Mouse (Mus musculus): ENCODE results near the gene 1700016D06Rik. TPM values are rescaled to one million over a fixed set of nuclear protein-coding genes. Genes with fewer than 3 reads are reported as not detected.
A peak's percentile ranks its signal among the peaks of the same experiment; 100 is the strongest.

The 1700016D06Rik gene
- polyA plus RNA-seq, 1 experiment from 2014 or later, result not detected

DNA sequence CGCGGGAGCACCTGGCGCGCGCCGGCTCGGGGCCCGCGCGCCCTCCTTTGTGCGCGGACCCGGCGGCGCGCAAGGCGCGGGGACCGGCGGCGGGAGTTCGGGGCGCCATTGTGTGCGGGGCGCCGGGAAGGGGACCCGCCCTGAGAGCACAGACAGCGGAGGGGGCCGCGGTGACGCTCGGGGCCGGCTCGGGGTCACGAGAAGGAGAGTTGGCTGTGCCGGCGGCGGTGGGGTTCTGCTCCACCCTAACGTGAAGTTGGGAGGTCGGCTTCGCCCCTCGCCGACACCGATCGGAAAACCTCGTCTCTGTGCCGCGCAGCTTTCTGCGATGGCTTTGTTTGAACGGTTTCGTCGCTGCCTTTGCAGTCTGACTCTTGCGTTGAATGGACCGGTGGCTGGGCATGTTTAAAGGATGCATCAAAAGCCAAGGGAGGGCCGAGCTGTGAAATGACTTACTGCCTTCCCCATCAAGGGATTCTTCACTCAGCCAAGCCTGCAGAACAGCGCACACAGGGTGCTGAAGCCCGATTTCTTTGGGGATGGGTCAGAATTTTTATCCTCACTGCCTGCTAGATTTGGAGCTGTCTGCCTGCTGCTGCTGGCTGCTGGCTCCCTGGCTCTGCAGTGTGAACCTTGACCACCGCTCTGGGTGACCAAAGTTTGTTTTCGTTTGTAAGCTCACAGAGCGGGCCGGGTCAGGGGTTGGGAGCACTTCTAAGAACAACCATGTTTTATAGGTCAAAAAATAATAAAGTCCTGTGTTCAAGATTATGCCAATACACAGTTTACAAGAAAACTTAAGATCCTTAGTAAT is 27.8 kb upstream of the 1700016D06Rik start:
- peak; percentile 54 for ATAC-seq (ENCODE audit: low read depth)
- no peaks in the 10 kb centered on the region for H3K9me3 ChIP-seq (ENCODE audit: control insufficient read depth, low read length)
- no peaks in the 10 kb centered on the region for H3K27me3 ChIP-seq (ENCODE audit: control insufficient read depth, insufficient read depth, low read length)
- peak overlapping the region; percentile 76 for H3K4me3 ChIP-seq (ENCODE audit: low read depth, low read length)
- under 1% methylated on average over 52 of the region's 61 CpGs for WGBS
- H3K9ac ChIP-seq (replicated peaks; ENCODE audit: low read depth, low read length), result peak overlapping the region; percentile 97
- H3K36me3 ChIP-seq (ENCODE audit: control insufficient read depth, insufficient read depth, low read length), result no peaks in the 10 kb centered on the region
- peaks cover 23% of the 10 kb centered on the region for H3K4me1 ChIP-seq (ENCODE audit: control insufficient read depth, insufficient read depth, low read length)
- H3K27ac ChIP-seq (ENCODE audit: low read depth, low read length), result peak overlapping the region; percentile 100
- peak overlapping the region; percentile 54 for H3K4me2 ChIP-seq (ENCODE audit: low read depth, low read length)

DNA sequence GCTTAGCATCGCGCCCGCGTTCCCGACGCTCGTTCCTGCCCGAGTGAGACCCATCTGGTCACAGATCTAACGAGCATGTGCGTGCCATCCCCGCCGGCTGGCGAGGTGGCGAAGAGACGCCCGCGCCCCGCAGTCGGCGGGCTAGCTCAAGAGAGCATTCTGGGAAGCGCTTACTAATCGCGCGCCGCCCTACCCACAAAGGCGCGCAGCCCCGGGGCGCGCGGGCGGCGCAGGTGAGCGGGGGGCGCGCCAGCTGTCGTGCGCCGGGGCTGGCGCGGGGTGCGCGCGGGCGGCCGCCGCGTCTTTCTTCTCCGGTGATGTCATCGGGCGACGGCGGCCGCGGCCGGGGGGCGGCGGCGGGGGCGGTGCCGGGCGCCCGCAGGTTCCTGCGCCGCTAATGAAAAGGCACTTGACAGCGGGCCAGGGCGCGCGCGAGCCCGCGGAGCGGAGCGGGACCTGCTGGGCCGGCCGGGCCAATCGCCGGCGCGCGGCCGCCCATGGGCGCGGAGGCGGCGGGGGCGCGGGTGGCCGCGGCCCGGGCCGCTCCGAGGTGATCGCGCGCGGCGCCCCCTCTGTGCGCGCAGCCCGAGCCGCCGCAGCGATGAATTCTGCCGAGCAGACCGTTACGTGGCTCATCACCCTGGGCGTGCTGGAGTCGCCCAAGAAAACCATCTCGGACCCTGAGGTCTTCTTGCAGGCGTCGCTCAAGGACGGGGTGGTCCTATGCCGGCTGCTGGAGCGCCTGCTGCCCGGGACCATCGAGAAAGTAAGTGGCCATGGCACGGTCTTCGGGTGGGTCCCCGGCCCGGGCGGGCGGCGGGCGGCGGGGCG is 27.0 kb upstream of the 1700016D06Rik start, which contains the start of gene Arhgef7:
Arhgef7 (plus strand) TSS at position 71 of the 831 bp plus-strand sequence.
- ATAC-seq (ENCODE audit: low read depth), result peak; percentile 88
- WGBS, result under 1% methylated on average over 114 of the region's 127 CpGs
- no peaks in the 10 kb centered on the region for H3K36me3 ChIP-seq (ENCODE audit: control insufficient read depth, insufficient read depth, low read length)

DNA sequence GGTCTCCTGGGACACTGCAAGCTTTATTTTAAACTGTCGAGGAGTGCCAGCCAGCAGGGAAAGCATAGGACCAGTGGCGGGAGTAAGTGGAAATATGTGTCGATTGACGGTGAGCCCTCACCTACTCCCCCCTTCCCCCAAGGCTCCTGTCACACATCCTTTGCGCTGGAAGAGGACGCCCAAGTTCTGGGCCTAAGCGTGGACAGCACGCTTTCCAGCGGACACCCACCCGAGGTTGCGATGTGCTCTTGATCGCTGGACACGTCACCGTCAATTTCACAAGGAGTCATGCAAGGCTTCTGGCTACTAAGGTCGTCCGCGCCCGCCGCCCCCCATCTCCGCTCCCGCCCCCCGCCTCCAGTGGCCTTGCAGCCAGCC is 26.4 kb upstream of the 1700016D06Rik start:
- Histone ChIP-seq H3K36me3 (ENCODE audit: control insufficient read depth, insufficient read depth, low read length) (no peaks in the 10 kb centered on the region), H3K4me3 (ENCODE audit: low read depth, low read length) (peak overlapping the region; percentile 76), H3K27ac (ENCODE audit: low read depth, low read length) (peak overlapping the region; percentile 100), H3K9me3 (ENCODE audit: control insufficient read depth, low read length) (no peaks in the 10 kb centered on the region), H3K4me2 (ENCODE audit: low read depth, low read length) (peak overlapping the region; percentile 54), H3K27me3 (ENCODE audit: control insufficient read depth, insufficient read depth, low read length) (no peaks in the 10 kb centered on the region), H3K9ac (replicated peaks; ENCODE audit: low read depth, low read length) (peak overlapping the region; percentile 97), H3K4me1 (ENCODE audit: control insufficient read depth, insufficient read depth, low read length) (peaks cover 23% of the 10 kb centered on the region)
- ATAC-seq (ENCODE audit: low read depth), result peak; percentile 35
- WGBS, result under 1% methylated on average over 19 of the region's 22 CpGs

More for the DNA sequence above, 27.0 kb upstream of the 1700016D06Rik start, which contains the start of gene Arhgef7:
- Histone ChIP-seq H3K4me3 (ENCODE audit: low read depth, low read length) (peak within 1 kb of the TSS; percentile 76), H3K27ac (ENCODE audit: low read depth, low read length) (peak within 1 kb of the TSS; percentile 100), H3K4me1 (ENCODE audit: control insufficient read depth, insufficient read depth, low read length) (peaks cover 23% of the 10 kb centered on the region), H3K27me3 (ENCODE audit: control insufficient read depth, insufficient read depth, low read length) (no peaks in the 10 kb centered on the region), H3K9me3 (ENCODE audit: control insufficient read depth, low read length) (no peaks in the 10 kb centered on the region), H3K9ac (replicated peaks; ENCODE audit: low read depth, low read length) (peak within 1 kb of the TSS; percentile 97), H3K4me2 (ENCODE audit: low read depth, low read length) (peak within 1 kb of the TSS; percentile 54)

DNA sequence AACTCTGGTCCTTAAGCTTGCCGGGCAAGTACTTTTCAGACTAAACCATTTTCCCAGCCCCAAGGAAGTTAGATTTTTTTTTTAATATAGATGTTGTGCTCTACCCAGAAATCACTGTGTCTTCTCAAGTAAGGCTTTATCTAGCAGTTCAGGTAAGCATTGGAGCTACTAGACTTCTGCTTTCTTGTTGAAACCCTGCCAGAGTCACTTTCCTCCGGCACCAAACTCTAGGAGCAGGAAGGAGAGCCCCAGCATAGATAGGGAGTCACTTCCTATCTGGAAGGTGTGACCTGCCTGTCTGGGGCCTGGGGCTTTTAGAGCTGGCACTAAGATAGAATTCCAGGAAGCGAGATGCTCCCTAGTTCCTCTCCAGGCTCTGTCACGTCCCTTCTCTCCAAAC is 16.3 kb upstream of the 1700016D06Rik start:
- no peak overlapping the region for H3K9ac ChIP-seq (replicated peaks; ENCODE audit: low read depth, low read length)
- H3K27ac ChIP-seq (ENCODE audit: low read depth, low read length), result no peak overlapping the region
- H3K4me2 ChIP-seq (ENCODE audit: low read depth, low read length), result no peak overlapping the region
- no peak for ATAC-seq (ENCODE audit: low read depth)
- H3K4me3 ChIP-seq (ENCODE audit: low read depth, low read length), result no peak overlapping the region
- H3K27me3 ChIP-seq (ENCODE audit: control insufficient read depth, insufficient read depth, low read length), result no peaks in the 10 kb centered on the region
- WGBS, result 81% methylated on average over 4 of the region's 4 CpGs
- H3K9me3 ChIP-seq (ENCODE audit: control insufficient read depth, low read length), result no peaks in the 10 kb centered on the region
- no peaks in the 10 kb centered on the region for H3K36me3 ChIP-seq (ENCODE audit: control insufficient read depth, insufficient read depth, low read length)
- H3K4me1 ChIP-seq (ENCODE audit: control insufficient read depth, insufficient read depth, low read length), result no peaks in the 10 kb centered on the region

DNA sequence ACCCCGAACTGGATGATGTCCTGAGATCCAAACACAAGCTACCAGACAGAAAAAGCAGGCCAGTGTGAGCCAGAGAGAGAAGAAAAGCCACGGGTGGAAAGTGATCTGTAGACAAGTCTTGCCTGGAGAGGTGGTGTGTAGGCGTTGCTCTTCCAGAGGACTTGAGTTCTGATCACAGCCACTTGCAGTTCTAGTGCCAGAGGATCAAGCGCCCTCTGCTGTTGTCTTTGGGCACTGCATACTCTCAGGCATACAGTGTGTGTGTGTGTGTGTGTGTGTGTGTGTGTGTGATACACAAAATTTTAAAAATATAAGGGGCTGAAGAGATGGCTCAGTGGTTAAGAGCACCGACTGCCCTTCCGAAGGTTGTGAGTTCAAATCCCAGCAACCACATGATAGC is 11.4 kb upstream of the 1700016D06Rik start:
- no peak overlapping the region for H3K4me2 ChIP-seq (ENCODE audit: low read depth, low read length)
- H3K27me3 ChIP-seq (ENCODE audit: control insufficient read depth, insufficient read depth, low read length), result no peaks in the 10 kb centered on the region
- no peaks in the 10 kb centered on the region for H3K36me3 ChIP-seq (ENCODE audit: control insufficient read depth, insufficient read depth, low read length)
- ATAC-seq (ENCODE audit: low read depth), result no peak
- H3K9me3 ChIP-seq (ENCODE audit: control insufficient read depth, low read length), result no peaks in the 10 kb centered on the region
- H3K4me3 ChIP-seq (ENCODE audit: low read depth, low read length), result no peak overlapping the region
- H3K9ac ChIP-seq (replicated peaks; ENCODE audit: low read depth, low read length), result no peak overlapping the region
- no peak overlapping the region for H3K27ac ChIP-seq (ENCODE audit: low read depth, low read length)
- no peaks in the 10 kb centered on the region for H3K4me1 ChIP-seq (ENCODE audit: control insufficient read depth, insufficient read depth, low read length)
- WGBS, result 85% methylated on average over 6 of the region's 6 CpGs

DNA sequence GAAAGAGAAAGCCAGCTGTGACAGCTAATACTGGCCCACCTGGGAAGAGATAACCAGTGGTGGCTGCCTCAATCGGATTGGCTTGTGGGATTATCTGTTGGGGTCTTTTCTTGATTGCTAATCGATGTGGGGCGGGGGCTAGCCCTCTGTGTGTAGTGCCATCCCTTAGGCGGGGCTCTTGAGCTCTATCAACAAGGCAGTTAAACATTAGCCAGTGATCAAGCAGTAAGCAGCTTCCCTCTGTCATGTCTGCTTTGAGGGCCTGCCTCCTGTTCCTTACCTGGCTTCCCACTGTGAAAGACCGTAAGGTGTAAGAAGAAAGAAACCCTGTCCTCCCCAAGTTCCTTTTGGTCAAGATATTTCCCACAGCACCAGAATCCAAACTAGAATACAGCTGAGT is 9.6 kb upstream of the 1700016D06Rik start:
- Histone ChIP-seq H3K36me3 (ENCODE audit: control insufficient read depth, insufficient read depth, low read length) (no peaks in the 10 kb centered on the region), H3K9me3 (ENCODE audit: control insufficient read depth, low read length) (no peaks in the 10 kb centered on the region), H3K4me2 (ENCODE audit: low read depth, low read length) (no peak overlapping the region), H3K4me3 (ENCODE audit: low read depth, low read length) (no peak overlapping the region), H3K27ac (ENCODE audit: low read depth, low read length) (no peak overlapping the region), H3K4me1 (ENCODE audit: control insufficient read depth, insufficient read depth, low read length) (no peaks in the 10 kb centered on the region), H3K9ac (replicated peaks; ENCODE audit: low read depth, low read length) (no peak overlapping the region), H3K27me3 (ENCODE audit: control insufficient read depth, insufficient read depth, low read length) (no peaks in the 10 kb centered on the region)
- WGBS, result 68% methylated on average over 5 of the region's 5 CpGs
- no peak for ATAC-seq (ENCODE audit: low read depth)

DNA sequence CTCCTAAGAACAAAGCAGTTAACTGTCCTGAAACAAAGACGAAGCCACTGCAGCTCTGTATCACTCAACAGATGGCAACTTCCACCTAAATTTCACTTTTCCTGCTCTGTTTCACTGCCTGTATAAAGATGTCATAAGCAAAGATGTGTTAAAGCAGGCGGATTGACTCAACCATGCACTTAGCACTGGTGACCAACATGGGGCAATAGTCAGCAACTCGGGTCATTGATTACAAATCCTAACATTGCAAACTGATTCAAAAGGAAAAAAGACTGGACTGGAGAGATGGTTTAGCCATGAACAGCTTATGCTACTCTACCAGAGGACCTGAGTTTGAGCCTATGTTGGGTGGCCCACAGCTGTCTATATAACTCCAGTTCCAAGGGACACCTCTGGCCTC is 8.7 kb upstream of the 1700016D06Rik start:
- Histone ChIP-seq H3K27ac (ENCODE audit: low read depth, low read length) (no peak overlapping the region), H3K4me1 (ENCODE audit: control insufficient read depth, insufficient read depth, low read length) (no peaks in the 10 kb centered on the region), H3K36me3 (ENCODE audit: control insufficient read depth, insufficient read depth, low read length) (no peaks in the 10 kb centered on the region), H3K4me3 (ENCODE audit: low read depth, low read length) (no peak overlapping the region), H3K9ac (replicated peaks; ENCODE audit: low read depth, low read length) (no peak overlapping the region), H3K4me2 (ENCODE audit: low read depth, low read length) (no peak overlapping the region), H3K27me3 (ENCODE audit: control insufficient read depth, insufficient read depth, low read length) (no peaks in the 10 kb centered on the region), H3K9me3 (ENCODE audit: control insufficient read depth, low read length) (no peaks in the 10 kb centered on the region)
- no peak for ATAC-seq (ENCODE audit: low read depth)
- 85% methylated on average over 3 of the region's 3 CpGs for WGBS

DNA sequence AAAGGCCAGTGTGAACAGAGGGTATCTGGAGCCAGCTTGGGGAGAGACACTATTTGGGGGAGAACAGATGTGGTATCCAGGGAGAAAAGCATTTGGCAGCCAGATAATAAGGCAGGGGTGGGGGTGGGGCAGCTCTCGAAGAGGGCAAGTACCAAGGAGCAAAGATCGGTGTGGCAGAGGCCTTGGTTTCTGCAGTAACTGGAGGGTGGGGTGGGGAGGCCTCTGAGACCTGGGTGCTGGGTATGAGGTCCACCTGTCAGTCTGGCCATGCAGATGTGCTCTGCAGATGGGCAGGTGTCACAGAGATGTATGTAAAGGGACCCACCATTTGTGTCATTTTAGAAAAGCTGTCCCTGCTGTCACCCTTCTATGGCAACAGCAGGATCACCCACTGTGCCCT is 8.0 kb upstream of the 1700016D06Rik start:
- Histone ChIP-seq H3K4me1 (ENCODE audit: control insufficient read depth, insufficient read depth, low read length) (no peaks in the 10 kb centered on the region), H3K27me3 (ENCODE audit: control insufficient read depth, insufficient read depth, low read length) (no peaks in the 10 kb centered on the region), H3K9me3 (ENCODE audit: control insufficient read depth, low read length) (no peaks in the 10 kb centered on the region), H3K4me2 (ENCODE audit: low read depth, low read length) (no peak overlapping the region), H3K27ac (ENCODE audit: low read depth, low read length) (no peak overlapping the region), H3K4me3 (ENCODE audit: low read depth, low read length) (no peak overlapping the region), H3K36me3 (ENCODE audit: control insufficient read depth, insufficient read depth, low read length) (no peaks in the 10 kb centered on the region), H3K9ac (replicated peaks; ENCODE audit: low read depth, low read length) (no peak overlapping the region)
- ATAC-seq (ENCODE audit: low read depth), result no peak
- WGBS, result 50% methylated on average over 2 of the region's 2 CpGs

DNA sequence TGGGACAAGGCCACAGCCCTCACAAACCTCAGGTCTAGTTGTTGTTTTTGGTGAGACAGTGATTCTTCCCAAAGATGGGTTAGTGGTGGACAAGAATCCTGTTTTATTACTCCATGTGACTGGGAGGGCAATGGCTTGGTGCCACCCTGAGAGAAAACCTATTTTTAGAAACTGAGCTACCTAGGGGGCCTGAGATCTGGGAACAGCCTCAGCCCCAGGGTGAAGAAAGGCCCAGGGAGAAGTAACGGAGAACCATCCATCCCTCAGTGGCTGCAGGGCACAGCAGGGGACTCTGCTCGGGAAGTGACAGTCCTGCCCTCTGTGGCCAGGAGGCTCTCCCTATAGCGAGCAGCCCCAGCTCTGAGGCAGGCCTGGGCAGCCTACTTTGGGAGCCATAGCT is 6.8 kb upstream of the 1700016D06Rik start:
- no peaks in the 10 kb centered on the region for H3K9me3 ChIP-seq (ENCODE audit: control insufficient read depth, low read length)
- H3K4me1 ChIP-seq (ENCODE audit: control insufficient read depth, insufficient read depth, low read length), result no peaks in the 10 kb centered on the region
- no peak overlapping the region for H3K27ac ChIP-seq (ENCODE audit: low read depth, low read length)
- no peaks in the 10 kb centered on the region for H3K27me3 ChIP-seq (ENCODE audit: control insufficient read depth, insufficient read depth, low read length)
- no peak overlapping the region for H3K4me2 ChIP-seq (ENCODE audit: low read depth, low read length)
- no peak for ATAC-seq (ENCODE audit: low read depth)
- H3K9ac ChIP-seq (replicated peaks; ENCODE audit: low read depth, low read length), result no peak overlapping the region
- WGBS, result 22% methylated on average over 3 of the region's 3 CpGs
- no peak overlapping the region for H3K4me3 ChIP-seq (ENCODE audit: low read depth, low read length)
- H3K36me3 ChIP-seq (ENCODE audit: control insufficient read depth, insufficient read depth, low read length), result no peaks in the 10 kb centered on the region

All from neural tube, embryonic 14.5 days (tissue).